Mouse (Mus musculus) megakaryocyte, embryonic 14.5 days (primary cell): ENCODE data around the gene Olfr646.

Source experiments
- FLI1 ChIP-seq: IDR thresholded peaks from 2 replicates; pipeline ENCODE4 v1.6.1; 2012; ENCODE audit warnings: low read length, inconsistent platforms, mixed read lengths
- GATA1 ChIP-seq: IDR thresholded peaks from 3 replicates; pipeline ENCODE4 v1.6.1; 2012; ENCODE audit warnings: mixed read lengths, low read length, inconsistent platforms, borderline replicate concordance

- TF ChIP-seq GATA1 (no peak), FLI1 (no peak)
Measured at GRCm38 (mm10) chr7:104143179-104143578, 38.5 kb downstream of the Olfr646 start, which contains the start of gene Ubqln3.
